Mouse (Mus musculus) lung, adult 2 months (tissue): ENCODE results near the gene 1500015O10Rik.

ENCODE experiments used
- CTCF ChIP-seq: fragments of 200-500 bp; IDR thresholded peaks from 2 replicates; pipeline ENCODE4 v1.5.1; 2011; ENCODE audit warnings: mild to moderate bottlenecking, low read length, control low read depth; ENCODE audit not compliant: insufficient read depth
- POLR2A ChIP-seq: fragments of 200-500 bp; IDR thresholded peaks from 2 replicates; pipeline ENCODE4 v1.6.1; 2011; ENCODE audit warnings: low read depth, mild to moderate bottlenecking, control low read depth, low read length, borderline replicate concordance; ENCODE audit errors: extremely low read depth

DNA sequence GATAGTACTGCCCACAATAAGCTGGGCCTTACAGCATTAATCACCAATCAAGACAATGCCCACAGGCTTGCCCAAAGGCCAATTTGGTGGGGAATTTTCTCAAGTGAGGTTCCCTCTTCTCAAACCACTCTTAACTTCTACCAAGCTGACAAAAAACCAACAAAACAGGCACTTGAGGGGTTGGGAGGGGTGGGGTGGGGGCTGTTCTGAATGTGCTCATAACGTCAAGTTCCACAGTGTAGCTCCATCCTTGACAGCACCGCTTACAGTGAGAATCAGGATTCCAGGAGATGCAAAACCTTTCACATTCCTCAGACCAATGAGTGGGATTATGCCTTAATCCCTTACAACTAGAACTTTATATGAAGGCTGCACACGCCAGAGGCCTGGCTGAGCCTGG is 52.8 kb downstream of the 1500015O10Rik start:
- TF ChIP-seq CTCF (no peak), POLR2A (no peak)
